Mouse (Mus musculus) neural tube, embryonic 15.5 days (tissue): Measurements from ENCODE around the gene Dennd2a. TPM values are rescaled to one million over a fixed set of nuclear protein-coding genes. Genes with fewer than 3 reads are reported as not detected.

Experiments
- ATAC-seq: fragments of 200-750 bp; cut with Nextera tagmentation; 2 replicates; pipeline ENCODE4 v1.8.0; 2017; ENCODE audit warnings: mild to moderate bottlenecking, moderate TSS enrichment, moderate library complexity; ENCODE audit not compliant: low FRiP score
- H3K27ac ChIP-seq: fragments of 300-500 bp; sonication (generic); replicated peaks from 2 replicates; pipeline ENCODE4 v1.5.1; 2015; ENCODE audit warnings: mild to moderate bottlenecking, inconsistent platforms
- H3K27me3 ChIP-seq: fragments of 300-500 bp; sonication (generic); replicated peaks from 2 replicates; pipeline ENCODE4 v1.6.1; 2015; ENCODE audit warnings: inconsistent platforms
- H3K36me3 ChIP-seq: fragments of 300-500 bp; sonication (generic); 2 replicates; pipeline ENCODE4 v1.6.1; 2015; ENCODE audit warnings: inconsistent platforms
- H3K4me1 ChIP-seq: fragments of 300-500 bp; sonication (generic); 2 replicates; pipeline ENCODE4 v1.6.1; 2015; ENCODE audit warnings: inconsistent platforms
- H3K4me2 ChIP-seq: fragments of 300-500 bp; sonication (generic); 2 replicates; pipeline ENCODE4 v1.6.1; 2015; ENCODE audit warnings: inconsistent platforms, mild to moderate bottlenecking, moderate library complexity
- H3K4me3 ChIP-seq: fragments of 300-500 bp; sonication (generic); replicated peaks from 2 replicates; pipeline ENCODE4 v1.5.1; 2015; ENCODE audit warnings: mild to moderate bottlenecking, inconsistent platforms
- H3K9ac ChIP-seq: fragments of 300-500 bp; sonication (generic); replicated peaks from 2 replicates; pipeline ENCODE4 v1.6.1; 2015; ENCODE audit warnings: mild to moderate bottlenecking, inconsistent platforms
- H3K9me3 ChIP-seq: fragments of 300-500 bp; sonication (generic); replicated peaks from 2 replicates; pipeline ENCODE4 v1.6.1; 2016; ENCODE audit warnings: inconsistent platforms
- WGBS: fragments of 180-500 bp; shearing (Covaris S2); methylation state at CpG from one replicate; pipeline ENCODE4 v1.1.7; 2015; ENCODE audit warnings: mixed read lengths; 5-methylcytosine and 5-hydroxymethylcytosine counted together
- polyA plus RNA-seq: library from polyadenylated mRNA; unstranded; fragments of >200 nt; fragmentation: Nextera tagmentation; extraction: Ambion mirVana; gene quantifications from 2 replicates; pipeline ENCODE4 v1.2.1, GENCODE M21; 2015

The Dennd2a gene
- polyA plus RNA-seq, 1 experiment from 2014 or later = 14.8 TPM

- 0 out of 2 replicates have a peak, but pooled peaks have one; percentile 48 for ATAC-seq
- Histone ChIP-seq H3K9me3 (no peaks in the 10 kb centered on the region), H3K27me3 (no peaks in the 10 kb centered on the region), H3K9ac (no peak overlapping the region), H3K36me3 (peaks cover 31% of the 10 kb centered on the region), H3K4me3 (no peak overlapping the region), H3K4me2 (no peak overlapping the region), H3K4me1 (peaks cover 11% of the 10 kb centered on the region), H3K27ac (peak overlapping the region; percentile 34; the same call in 1 of the 2 replicates)
- 53% methylated on average over 12 of the region's 12 CpGs for WGBS
Observed at GRCm38 (mm10) chr6:39493129-39493714, 64.4 kb downstream of the Dennd2a start.

- WGBS = 89% methylated on average over 4 of the region's 4 CpGs
- Histone ChIP-seq H3K9me3 (no peaks in the 10 kb centered on the region), H3K9ac (no peak overlapping the region), H3K36me3 (peaks cover 40% of the 10 kb centered on the region), H3K27ac (no peak overlapping the region), H3K4me3 (no peak overlapping the region), H3K4me1 (peaks cover 11% of the 10 kb centered on the region), H3K27me3 (no peaks in the 10 kb centered on the region), H3K4me2 (no peak overlapping the region)
- no peak for ATAC-seq
Observed at GRCm38 (mm10) chr6:39492161-39492560, 65.5 kb downstream of the Dennd2a start.

- H3K27me3 ChIP-seq = no peaks in the 10 kb centered on the region
- H3K9me3 ChIP-seq = no peaks in the 10 kb centered on the region
- 41% methylated on average over 5 of the region's 5 CpGs for WGBS
- no peak overlapping the region for H3K4me3 ChIP-seq
- H3K4me1 ChIP-seq = peaks cover 11% of the 10 kb centered on the region
- H3K9ac ChIP-seq = no peak overlapping the region
- H3K27ac ChIP-seq = peak overlapping the region; percentile 24; the same call in 1 of the 2 replicates
- peak; percentile 15; the same call in 1 of the 2 replicates for ATAC-seq
- H3K36me3 ChIP-seq = peaks cover 35% of the 10 kb centered on the region
- H3K4me2 ChIP-seq = no peak overlapping the region
Observed at GRCm38 (mm10) chr6:39491203-39491602, 66.5 kb downstream of the Dennd2a start.

GRCm38 (mm10) chr6:39488292-39488691, 69.4 kb downstream of the Dennd2a start:
- Histone ChIP-seq H3K9me3 (no peaks in the 10 kb centered on the region), H3K4me1 (peaks cover 11% of the 10 kb centered on the region), H3K4me2 (no peak overlapping the region), H3K27ac (no peak overlapping the region), H3K27me3 (no peaks in the 10 kb centered on the region), H3K36me3 (peaks cover 50% of the 10 kb centered on the region), H3K4me3 (no peak overlapping the region), H3K9ac (no peak overlapping the region)
- ATAC-seq = no peak
- WGBS = 93% methylated on average over 8 of the region's 8 CpGs

GRCm38 (mm10) chr6:39483656-39484055, 74.0 kb downstream of the Dennd2a start:
- no peaks in the 10 kb centered on the region for H3K9me3 ChIP-seq
- H3K36me3 ChIP-seq = peaks cover 59% of the 10 kb centered on the region
- H3K4me2 ChIP-seq = no peak overlapping the region
- WGBS = 96% methylated on average over 4 of the region's 4 CpGs
- ATAC-seq = no peak
- no peak overlapping the region for H3K27ac ChIP-seq
- no peaks in the 10 kb centered on the region for H3K27me3 ChIP-seq
- no peak overlapping the region for H3K4me3 ChIP-seq
- H3K9ac ChIP-seq = no peak overlapping the region
- peaks cover 6% of the 10 kb centered on the region for H3K4me1 ChIP-seq

GRCm38 (mm10) chr6:39478509-39479150, 79.0 kb downstream of the Dennd2a start:
- WGBS = 31% methylated on average over 8 of the region's 8 CpGs
- Histone ChIP-seq H3K27me3 (no peaks in the 10 kb centered on the region), H3K4me1 (peaks cover 15% of the 10 kb centered on the region), H3K36me3 (peaks cover 41% of the 10 kb centered on the region), H3K4me3 (no peak overlapping the region), H3K9ac (no peak overlapping the region), H3K9me3 (no peaks in the 10 kb centered on the region), H3K4me2 (no peak overlapping the region), H3K27ac (peak overlapping the region; percentile 78)
- ATAC-seq = peak; percentile 67

GRCm38 (mm10) chr6:39476617-39477016, 81.0 kb downstream of the Dennd2a start:
- Histone ChIP-seq H3K9ac (no peak overlapping the region), H3K36me3 (peaks cover 24% of the 10 kb centered on the region), H3K4me2 (no peak overlapping the region), H3K9me3 (no peaks in the 10 kb centered on the region), H3K27ac (no peak overlapping the region), H3K4me1 (peaks cover 15% of the 10 kb centered on the region), H3K27me3 (no peaks in the 10 kb centered on the region), H3K4me3 (no peak overlapping the region)
- no peak for ATAC-seq
- 89% methylated on average over 1 of the region's 1 CpGs for WGBS

- H3K9me3 ChIP-seq = no peaks in the 10 kb centered on the region
- peaks cover 26% of the 10 kb centered on the region for H3K36me3 ChIP-seq
- WGBS = 57% methylated on average over 6 of the region's 6 CpGs
- no peaks in the 10 kb centered on the region for H3K27me3 ChIP-seq
- no peak for ATAC-seq
- H3K4me2 ChIP-seq = no peak overlapping the region
- H3K4me3 ChIP-seq = no peak overlapping the region
- no peak overlapping the region for H3K9ac ChIP-seq
- H3K4me1 ChIP-seq = peaks cover 15% of the 10 kb centered on the region
- H3K27ac ChIP-seq = no peak overlapping the region
Observed at GRCm38 (mm10) chr6:39474424-39474823, 83.2 kb downstream of the Dennd2a start.

GRCm38 (mm10) chr6:39472837-39473236, 84.8 kb downstream of the Dennd2a start:
- H3K36me3 ChIP-seq = peaks cover 40% of the 10 kb centered on the region
- H3K9me3 ChIP-seq = no peaks in the 10 kb centered on the region
- no peak overlapping the region for H3K4me2 ChIP-seq
- no peak for ATAC-seq
- no peaks in the 10 kb centered on the region for H3K27me3 ChIP-seq
- no peak overlapping the region for H3K4me3 ChIP-seq
- no peak overlapping the region for H3K27ac ChIP-seq
- peaks cover 2% of the 10 kb centered on the region; the same call in 1 of the 2 replicates for H3K4me1 ChIP-seq
- H3K9ac ChIP-seq = no peak overlapping the region
- 83% methylated on average over 5 of the region's 5 CpGs for WGBS

GRCm38 (mm10) chr6:39472271-39472670, 85.4 kb downstream of the Dennd2a start:
- H3K4me1 ChIP-seq = no peaks in the 10 kb centered on the region; the same call in 1 of the 2 replicates
- no peak overlapping the region for H3K4me2 ChIP-seq
- WGBS = 94% methylated on average over 4 of the region's 4 CpGs
- no peak overlapping the region for H3K4me3 ChIP-seq
- no peak for ATAC-seq
- no peaks in the 10 kb centered on the region for H3K9me3 ChIP-seq
- H3K27me3 ChIP-seq = no peaks in the 10 kb centered on the region
- peaks cover 40% of the 10 kb centered on the region for H3K36me3 ChIP-seq
- no peak overlapping the region for H3K27ac ChIP-seq
- no peak overlapping the region for H3K9ac ChIP-seq

GRCm38 (mm10) chr6:39470076-39470475, 87.6 kb downstream of the Dennd2a start:
- H3K27me3 ChIP-seq = no peaks in the 10 kb centered on the region
- no peak overlapping the region for H3K4me2 ChIP-seq
- no peak overlapping the region for H3K27ac ChIP-seq
- no peak for ATAC-seq
- no peak overlapping the region for H3K4me3 ChIP-seq
- peaks cover 37% of the 10 kb centered on the region for H3K36me3 ChIP-seq
- H3K4me1 ChIP-seq = no peaks in the 10 kb centered on the region; the same call in 1 of the 2 replicates
- H3K9me3 ChIP-seq = no peaks in the 10 kb centered on the region
- no peak overlapping the region for H3K9ac ChIP-seq
- 94% methylated on average over 14 of the region's 14 CpGs for WGBS

GRCm38 (mm10) chr6:39469427-39469826, 88.2 kb downstream of the Dennd2a start:
- Histone ChIP-seq H3K36me3 (peaks cover 39% of the 10 kb centered on the region), H3K9me3 (no peaks in the 10 kb centered on the region), H3K4me2 (no peak overlapping the region)

More at GRCm38 (mm10) chr6:39469427-39469826, 88.2 kb downstream of the Dennd2a start:
- Histone ChIP-seq H3K27ac (no peak overlapping the region), H3K27me3 (no peaks in the 10 kb centered on the region), H3K4me1 (no peaks in the 10 kb centered on the region; the same call in 1 of the 2 replicates), H3K9ac (no peak overlapping the region), H3K4me3 (no peak overlapping the region)
- WGBS = 92% methylated on average over 5 of the region's 5 CpGs
- no peak for ATAC-seq
